Mouse (Mus musculus) liver, embryonic 14.5 days (tissue): ENCODE results near the gene Evx2.

Source experiments
- CTCF ChIP-seq: IDR thresholded peaks from 2 replicates; pipeline ENCODE4 v1.5.1; 2016; ENCODE audit warnings: antibody characterized with exemption, low read depth, control low read depth
- EP300 ChIP-seq: IDR thresholded peaks from 2 replicates; pipeline ENCODE4 v1.6.1; 2016; ENCODE audit warnings: antibody characterized with exemption, low read depth

- peak; percentile 82 for TF ChIP-seq CTCF
- no peak for TF ChIP-seq EP300
Observed at GRCm38 (mm10) chr2:74701949-74702819, 42.8 kb upstream of the Evx2 start.
